Mouse (Mus musculus) midbrain, embryonic 15.5 days (tissue): ENCODE measurements around the gene Ech1. TPM values are rescaled to one million over a fixed set of nuclear protein-coding genes. Genes with fewer than 3 reads are reported as not detected.
"Not testable (repeated sequence)": the region's sequence is repeated elsewhere in the genome, so short reads cannot be mapped to it uniquely, and the experiment has no call there.

ENCODE experiments used
- ATAC-seq: fragments of 200-750 bp; cut with Nextera tagmentation; replicated peaks from 2 replicates; pipeline ENCODE4 v1.8.0; 2017; ENCODE audit warnings: moderate TSS enrichment
- H3K27ac ChIP-seq: fragments of 300-500 bp; sonication (generic); 2 replicates; pipeline ENCODE4 v1.5.1; 2015; ENCODE audit warnings: mild to moderate bottlenecking, inconsistent platforms
- H3K27me3 ChIP-seq: fragments of 300-500 bp; sonication (generic); replicated peaks from 2 replicates; pipeline ENCODE4 v1.6.1; 2015; ENCODE audit warnings: inconsistent platforms
- H3K36me3 ChIP-seq: fragments of 300-500 bp; sonication (generic); replicated peaks from 2 replicates; pipeline ENCODE4 v1.6.1; 2015; ENCODE audit warnings: inconsistent platforms
- H3K4me1 ChIP-seq: fragments of 300-500 bp; sonication (generic); 2 replicates; pipeline ENCODE4 v1.6.1; 2015; ENCODE audit warnings: inconsistent platforms
- H3K4me2 ChIP-seq: fragments of 300-500 bp; sonication (generic); 2 replicates; pipeline ENCODE4 v1.6.1; 2015; ENCODE audit warnings: inconsistent platforms, mild to moderate bottlenecking, moderate library complexity
- H3K4me3 ChIP-seq: fragments of 300-500 bp; sonication (generic); 2 replicates; pipeline ENCODE4 v1.5.1; 2015; ENCODE audit warnings: mild to moderate bottlenecking, inconsistent platforms
- H3K9ac ChIP-seq: fragments of 300-500 bp; sonication (generic); 2 replicates; pipeline ENCODE4 v1.6.1; 2015; ENCODE audit warnings: mild to moderate bottlenecking, inconsistent platforms
- H3K9me3 ChIP-seq: fragments of 300-500 bp; sonication (generic); 2 replicates; pipeline ENCODE4 v1.6.1; 2016; ENCODE audit warnings: inconsistent platforms
- WGBS: fragments of 180-500 bp; shearing (Covaris S2); methylation state at CpG from one replicate; pipeline ENCODE4 v1.1.7; 2015; ENCODE audit warnings: mixed read lengths; 5-methylcytosine and 5-hydroxymethylcytosine counted together
- polyA plus RNA-seq: library from polyadenylated mRNA; unstranded; fragments of >200 nt; fragmentation: Nextera tagmentation; extraction: Ambion mirVana; gene quantifications from 2 replicates; pipeline ENCODE4 v1.2.1, GENCODE M21; 2015

The Ech1 gene
- polyA plus RNA-seq, 1 experiment from 2014 or later: 92.7 TPM

GRCm38 (mm10) chr7:28849700-28850236 is 24.8 kb downstream of the Ech1 start:
- no peaks in the 10 kb centered on the region for H3K4me1 ChIP-seq
- H3K4me2 ChIP-seq: no peak overlapping the region
- H3K9ac ChIP-seq: no peak overlapping the region
- H3K27me3 ChIP-seq: no peaks in the 10 kb centered on the region
- ATAC-seq: no peak
- H3K4me3 ChIP-seq: no peak overlapping the region
- H3K27ac ChIP-seq: no peak overlapping the region
- no peaks in the 10 kb centered on the region for H3K36me3 ChIP-seq
- WGBS: 64% methylated on average over 1 of the region's 1 CpGs
- no peaks in the 10 kb centered on the region for H3K9me3 ChIP-seq

GRCm38 (mm10) chr7:28850642-28851041 is 25.6 kb downstream of the Ech1 start:
- Histone ChIP-seq H3K9me3 (no peaks in the 10 kb centered on the region), H3K4me2 (no peak overlapping the region), H3K4me3 (no peak overlapping the region), H3K9ac (no peak overlapping the region), H3K36me3 (no peaks in the 10 kb centered on the region), H3K4me1 (no peaks in the 10 kb centered on the region), H3K27ac (no peak overlapping the region), H3K27me3 (no peaks in the 10 kb centered on the region)
- no peak for ATAC-seq
- WGBS: 79% methylated on average over 4 of the region's 4 CpGs

GRCm38 (mm10) chr7:28859953-28860352 is 34.9 kb downstream of the Ech1 start:
- Histone ChIP-seq H3K4me1 (no peaks in the 10 kb centered on the region), H3K27ac (no peak overlapping the region), H3K36me3 (no peaks in the 10 kb centered on the region), H3K27me3 (no peaks in the 10 kb centered on the region), H3K4me2 (no peak overlapping the region), H3K4me3 (no peak overlapping the region), H3K9ac (no peak overlapping the region), H3K9me3 (no peaks in the 10 kb centered on the region)
- no peak for ATAC-seq
- WGBS: 90% methylated on average over 2 of the region's 2 CpGs

- H3K4me3 ChIP-seq: no peak overlapping the region
- no peak for ATAC-seq
Observed at GRCm38 (mm10) chr7:28860898-28861297, 35.9 kb downstream of the Ech1 start.

GRCm38 (mm10) chr7:28862817-28863499 is 37.9 kb downstream of the Ech1 start:
- Histone ChIP-seq H3K9me3 (no peaks in the 10 kb centered on the region), H3K9ac (no peak overlapping the region), H3K4me3 (no peak overlapping the region), H3K4me2 (no peak overlapping the region), H3K36me3 (no peaks in the 10 kb centered on the region), H3K4me1 (0 out of 2 replicates have a peak, but pooled peaks cover 5% of the 10 kb centered on the region), H3K27me3 (no peaks in the 10 kb centered on the region), H3K27ac (no peak overlapping the region)
- no peak for ATAC-seq
- WGBS: 85% methylated on average over 15 of the region's 15 CpGs

More at GRCm38 (mm10) chr7:28860898-28861297, 35.9 kb downstream of the Ech1 start:
- no peak overlapping the region for H3K9ac ChIP-seq
- H3K27me3 ChIP-seq: no peaks in the 10 kb centered on the region
- H3K9me3 ChIP-seq: no peaks in the 10 kb centered on the region
- no peak overlapping the region for H3K4me2 ChIP-seq
- 0 out of 2 replicates have a peak, but pooled peaks cover 5% of the 10 kb centered on the region for H3K4me1 ChIP-seq
- WGBS: 82% methylated on average over 6 of the region's 6 CpGs
- H3K27ac ChIP-seq: no peak overlapping the region
- no peaks in the 10 kb centered on the region for H3K36me3 ChIP-seq

- no peak within 1 kb of the TSS for H3K4me2 ChIP-seq
- H3K27me3 ChIP-seq: no peaks in the 10 kb centered on the region
- H3K9ac ChIP-seq: no peak within 1 kb of the TSS
- 85% methylated on average over 6 of the region's 6 CpGs for WGBS
- no peaks in the 10 kb centered on the region for H3K36me3 ChIP-seq
- no peak within 1 kb of the TSS for H3K27ac ChIP-seq
- H3K9me3 ChIP-seq: no peaks in the 10 kb centered on the region
- ATAC-seq: no peak
- H3K4me1 ChIP-seq: 0 out of 2 replicates have a peak, but pooled peaks cover 5% of the 10 kb centered on the region
- no peak within 1 kb of the TSS for H3K4me3 ChIP-seq
Observed at GRCm38 (mm10) chr7:28863540-28863939, 38.5 kb downstream of the Ech1 start, which contains the start of gene Lgals7. Lgals7 (plus strand) TSS chr7:28863853.

GRCm38 (mm10) chr7:28864288-28864750 is 39.3 kb downstream of the Ech1 start:
- Histone ChIP-seq H3K4me2 (no peak overlapping the region), H3K4me3 (no peak overlapping the region), H3K9ac (no peak overlapping the region), H3K4me1 (0 out of 2 replicates have a peak, but pooled peaks cover 5% of the 10 kb centered on the region), H3K9me3 (no peaks in the 10 kb centered on the region), H3K27me3 (no peaks in the 10 kb centered on the region), H3K27ac (no peak overlapping the region), H3K36me3 (no peaks in the 10 kb centered on the region)
- ATAC-seq: no peak
- 45% methylated on average over 9 of the region's 9 CpGs for WGBS

- WGBS: 47% methylated on average over 33 of the region's 33 CpGs
- peak overlapping the region; percentile 13; the same call in 1 of the 2 replicates for H3K9ac ChIP-seq
Observed at GRCm38 (mm10) chr7:28865481-28866300, 40.7 kb downstream of the Ech1 start.

GRCm38 (mm10) chr7:28866769-28867507 is 41.9 kb downstream of the Ech1 start:
- H3K4me2 ChIP-seq: no peak overlapping the region
- no peak for ATAC-seq
- no peaks in the 10 kb centered on the region for H3K36me3 ChIP-seq
- WGBS: 94% methylated on average over 28 of the region's 28 CpGs
- H3K4me3 ChIP-seq: no peak overlapping the region
- no peak overlapping the region for H3K27ac ChIP-seq
- H3K9ac ChIP-seq: no peak overlapping the region
- H3K9me3 ChIP-seq: no peaks in the 10 kb centered on the region
- H3K4me1 ChIP-seq: 0 out of 2 replicates have a peak, but pooled peaks cover 5% of the 10 kb centered on the region
- H3K27me3 ChIP-seq: no peaks in the 10 kb centered on the region

More at GRCm38 (mm10) chr7:28865481-28866300, 40.7 kb downstream of the Ech1 start:
- Histone ChIP-seq H3K27ac (no peak overlapping the region), H3K4me3 (peak overlapping the region; percentile 30), H3K4me2 (peak overlapping the region; percentile 57), H3K36me3 (no peaks in the 10 kb centered on the region), H3K27me3 (no peaks in the 10 kb centered on the region), H3K9me3 (no peaks in the 10 kb centered on the region), H3K4me1 (0 out of 2 replicates have a peak, but pooled peaks cover 5% of the 10 kb centered on the region)
- ATAC-seq: peak; percentile 58

GRCm38 (mm10) chr7:28867508-28868340 is 42.7 kb downstream of the Ech1 start:
- H3K4me1 ChIP-seq, H3K27me3 ChIP-seq, H3K9ac ChIP-seq, H3K36me3 ChIP-seq, H3K27ac ChIP-seq, H3K4me2 ChIP-seq, H3K9me3 ChIP-seq, H3K4me3 ChIP-seq, ATAC-seq: not testable (repeated sequence)
- WGBS: 30% methylated on average over 23 of the region's 23 CpGs
